25 mouse cellular contexts compared by ENCODE assay signal in genomic region chr9:44225993-44226392, GRCm38 (mm10). TPM values are rescaled to one million over a fixed set of nuclear protein-coding genes. Genes with fewer than 3 reads are reported as not detected.
DNase-seq lines count a peak whose midpoint lies in the region; ATAC-seq lines count a peak whose summit lies in the region.
"Had no signal": no experiment of that assay in that cellular context is flagged by ENCODE, and none has a peak within 500 bp of the region (broad histone marks: within the 10 kb centered on the region; RNA-seq: fewer than 3 reads in every experiment).

No protein-coding gene starts in this region.

- H3K4me2 ChIP-seq in hindbrain, embryonic 13.5 days: no peak overlapping the region
- H3K4me2 ChIP-seq: embryonic facial prominence, embryonic 13.5 days; heart, embryonic 11.5 days; limb, embryonic 13.5 days; liver, embryonic 13.5 days; lung, embryonic 14.5 days; midbrain, embryonic 13.5 days; neural tube, embryonic 15.5 days had no signal

- no peak overlapping the region for H3K27ac ChIP-seq in hindbrain, embryonic 13.5 days
- H3K27ac ChIP-seq in hindbrain, embryonic 10.5 days: no peak overlapping the region
- H3K27ac ChIP-seq: embryonic facial prominence, embryonic 13.5 days; limb, embryonic 13.5 days; liver, embryonic 13.5 days; midbrain, embryonic 13.5 days; neural tube, embryonic 15.5 days had no signal

- DNase-seq in hindbrain, embryonic 10.5 days (ENCODE audit: low spot score): no peak
- DNase-seq in layer of hippocampus, postnatal 36 days: peak; percentile 21 to 25
- DNase-seq in layer of hippocampus, postnatal 14 days (ENCODE audit: low spot score in 2 of 2): no peak
- peak; percentile 18 to 44 for DNase-seq in right cerebral cortex, adult 2 months (ENCODE audit: low spot score in 2 of 2)
- no peak for DNase-seq in right cerebral cortex, postnatal 14 days
- DNase-seq in cerebellum, adult 8-10 months: no peak
- no peak for DNase-seq in urinary bladder, postnatal 10 days (ENCODE audit: low spot score)
- DNase-seq: adrenal gland, postnatal 10 days; cerebellum, postnatal 10 days; gastrocnemius, postnatal 36 days; heart, postnatal 36 days; kidney, adult 8-10 months; liver, embryonic 13.5 days; lung, embryonic 14.5 days; lung, postnatal 4 days had no signal

- no peaks in the 10 kb centered on the region for H3K36me3 ChIP-seq in hindbrain, embryonic 13.5 days
- H3K36me3 ChIP-seq in hindbrain, embryonic 10.5 days: peaks cover 31% of the 10 kb centered on the region
- H3K36me3 ChIP-seq: midbrain, embryonic 13.5 days; neural tube, embryonic 15.5 days had no signal

- H3K9ac ChIP-seq in hindbrain, embryonic 13.5 days: 0 out of 2 replicates have a peak overlapping the region, but pooled peaks have one; percentile 8
- H3K9ac ChIP-seq: embryonic facial prominence, embryonic 13.5 days; limb, embryonic 13.5 days; liver, embryonic 13.5 days; lung, embryonic 14.5 days; midbrain, embryonic 13.5 days; neural tube, embryonic 15.5 days had no signal

- no peaks in the 10 kb centered on the region for H3K9me3 ChIP-seq in hindbrain, embryonic 13.5 days
- no peaks in the 10 kb centered on the region for H3K9me3 ChIP-seq in hindbrain, embryonic 10.5 days
- H3K9me3 ChIP-seq: embryonic facial prominence, embryonic 13.5 days; limb, embryonic 13.5 days; liver, embryonic 13.5 days; midbrain, embryonic 13.5 days; neural tube, embryonic 15.5 days had no signal

- 60% methylated on average over 6 of the region's 6 CpGs for WGBS in hindbrain, embryonic 13.5 days
- WGBS in hindbrain, embryonic 10.5 days: 79% methylated on average over 6 of the region's 6 CpGs

- H3K27me3 ChIP-seq in hindbrain, embryonic 13.5 days: no peaks in the 10 kb centered on the region
- H3K27me3 ChIP-seq in hindbrain, embryonic 10.5 days (ENCODE audit: insufficient read depth, poor library complexity, severe bottlenecking): no peaks in the 10 kb centered on the region
- H3K27me3 ChIP-seq: embryonic facial prominence, embryonic 13.5 days; limb, embryonic 13.5 days; liver, embryonic 13.5 days; midbrain, embryonic 13.5 days; neural tube, embryonic 15.5 days had no signal

- peaks cover 15% of the 10 kb centered on the region for H3K4me1 ChIP-seq in hindbrain, embryonic 13.5 days (replicated peaks)
- H3K4me1 ChIP-seq in hindbrain, embryonic 10.5 days (replicated peaks): peaks cover 4% of the 10 kb centered on the region; the same call in 1 of the 2 replicates

- no peak for ATAC-seq in hindbrain, embryonic 13.5 days (ENCODE audit: low FRiP score)
- ATAC-seq: forebrain, embryonic 14.5 days; midbrain, embryonic 13.5 days had no signal

- H3K4me3 ChIP-seq in hindbrain, embryonic 13.5 days: no peak overlapping the region
- no peak overlapping the region for H3K4me3 ChIP-seq in hindbrain, embryonic 10.5 days
- H3K4me3 ChIP-seq: embryonic facial prominence, embryonic 13.5 days; limb, embryonic 13.5 days; liver, embryonic 13.5 days; midbrain, embryonic 13.5 days; neural tube, embryonic 15.5 days had no signal

RNA-seq across cellular contexts. Expression of gene Cbl, which starts 7.9 kb away (rescaled TPM):
- polyA plus RNA-seq in hindbrain, embryonic 13.5 days (2015; fragmentation: Nextera tagmentation; extraction: Ambion mirVana): 21.5 and 24.4 TPM in 2 replicates
- polyA plus RNA-seq in hindbrain, embryonic 10.5 days (2016; fragmentation: Nextera tagmentation; extraction: Ambion mirVana): 21.1 and 22.8 TPM in 2 replicates
- total RNA-seq in layer of hippocampus, postnatal 36 days (2021): 10 to 100 TPM; 65.2 to 70.5 TPM
- total RNA-seq in layer of hippocampus, postnatal 14 days (2021): 10 to 100 TPM; 58.1 to 62.7 TPM

RNA-seq across cellular contexts. Expression of gene Ccdc153, which starts 14.5 kb away (rescaled TPM):
- not detected in 2 replicates for polyA plus RNA-seq in hindbrain, embryonic 13.5 days (2015; fragmentation: Nextera tagmentation; extraction: Ambion mirVana)
- not detected in 2 replicates for polyA plus RNA-seq in hindbrain, embryonic 10.5 days (2016; fragmentation: Nextera tagmentation; extraction: Ambion mirVana)
- total RNA-seq in layer of hippocampus, postnatal 36 days (2021): 1 to 10 TPM; 1.3 to 2.4 TPM
- total RNA-seq in layer of hippocampus, postnatal 14 days (2021): 1 to 10 TPM; 4.5 to 8.4 TPM
- total RNA-seq: gastrocnemius, postnatal 36 days; heart, postnatal 36 days had no signal
- polyA plus RNA-seq: embryonic facial prominence, embryonic 13.5 days; forebrain, embryonic 14.5 days; heart, embryonic 11.5 days; intestine, embryonic 14.5 days; large intestine, adult 2 months; limb, embryonic 13.5 days; liver, embryonic 13.5 days; lung, embryonic 14.5 days; midbrain, embryonic 13.5 days; neural tube, embryonic 15.5 days had no signal

RNA-seq across cellular contexts. Expression of gene Pdzd3, which starts 25.3 kb away (rescaled TPM):
- polyA plus RNA-seq in hindbrain, embryonic 13.5 days (2015; fragmentation: Nextera tagmentation; extraction: Ambion mirVana): 0.17 and 0.48 TPM in 2 replicates
- 0.14 TPM in 1 of 2 replicates, not detected in the other for polyA plus RNA-seq in hindbrain, embryonic 10.5 days (2016; fragmentation: Nextera tagmentation; extraction: Ambion mirVana)
- total RNA-seq in layer of hippocampus, postnatal 36 days (2021): 1 to 10 TPM; 1.4 to 1.8 TPM
- total RNA-seq in layer of hippocampus, postnatal 14 days (2021): 1 to 10 TPM in 1 of 2 experiments, under 1 TPM in 1; 0.88 to 1.0 TPM
- polyA plus RNA-seq: C2C12; heart, embryonic 11.5 days had no signal

RNA-seq across cellular contexts. Expression of gene Nlrx1, which starts 42.4 kb away (rescaled TPM):
- polyA plus RNA-seq in hindbrain, embryonic 13.5 days (2015; fragmentation: Nextera tagmentation; extraction: Ambion mirVana): 4.4 TPM in 2 replicates
- polyA plus RNA-seq in hindbrain, embryonic 10.5 days (2016; fragmentation: Nextera tagmentation; extraction: Ambion mirVana): 2.4 and 3.3 TPM in 2 replicates
- 10 to 100 TPM; 13.5 TPM for total RNA-seq in layer of hippocampus, postnatal 36 days (2021)
- 10 to 100 TPM in 1 of 2 experiments, 1 to 10 TPM in 1; 10.0 to 12.2 TPM for total RNA-seq in layer of hippocampus, postnatal 14 days (2021)

Comparison
In these comparisons a context has a peak if more than half of its experiments do, and no peak if none do; other contexts are left out.
1. DNase-seq: peak in layer of hippocampus, postnatal 36 days (2 of 2) and right cerebral cortex, adult 2 months (2 of 2); none in hindbrain, embryonic 10.5 days (single experiment), layer of hippocampus, postnatal 14 days (0 of 2), right cerebral cortex, postnatal 14 days (single experiment), cerebellum, adult 8-10 months (single experiment) and urinary bladder, postnatal 10 days (single experiment).